Mouse (Mus musculus): Measurements from ENCODE around the gene Mob1b.

DNA sequence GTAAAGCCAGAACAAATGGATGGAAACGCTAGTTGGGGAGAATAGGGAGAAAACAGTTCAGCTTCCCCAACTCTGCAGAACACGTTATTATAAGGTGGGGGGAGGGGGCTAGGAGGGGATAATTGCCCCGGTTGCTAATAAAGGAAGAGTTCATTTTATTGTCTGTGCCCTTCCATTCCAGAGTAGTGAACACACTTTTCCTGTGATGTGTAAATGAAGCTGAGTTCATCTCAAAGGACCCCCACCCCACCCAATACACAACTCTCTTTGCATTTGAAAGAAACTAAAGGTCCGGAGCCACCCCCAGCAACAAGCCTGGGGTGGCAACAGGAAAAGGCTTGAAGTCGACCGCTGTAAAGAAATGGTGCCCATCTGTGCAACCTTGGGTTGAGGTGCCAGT, 41.3 kb upstream of the Mob1b start:
- TF ChIP-seq CTCF (IDR thresholded peaks at IDR 0.05; ENCODE audit: insufficient read depth, low read depth, low read length) (no peak), POLR2A (IDR thresholded peaks at IDR 0.05; ENCODE audit: insufficient read depth, low read depth, low read length) (no peak)

Data from olfactory bulb, adult 2 months (tissue).